ENCODE assay signal across 8 mouse cellular contexts in genomic region chr15:25412761-25413261, GRCm38 (mm10). TPM values are rescaled to one million over a fixed set of nuclear protein-coding genes. Genes with fewer than 3 reads are reported as not detected.
DNase-seq lines count a peak whose midpoint lies in the region; ATAC-seq lines count a peak whose summit lies in the region.

No protein-coding gene starts in this region.

- peak overlapping the region; percentile 94 for H3K9ac ChIP-seq in kidney, embryonic 14.5 days (ENCODE audit: low read depth, low read length)
- peak overlapping the region; percentile 100 for H3K9ac ChIP-seq in forebrain, embryonic 14.5 days (ENCODE audit: low read length)

- peak overlapping the region; percentile 79 for H3K4me2 ChIP-seq in kidney, embryonic 14.5 days (replicated peaks; ENCODE audit: low read depth, low read length)
- peak overlapping the region; percentile 61 for H3K4me2 ChIP-seq in forebrain, embryonic 14.5 days (ENCODE audit: low read length)

- no peaks in the 10 kb centered on the region for H3K27me3 ChIP-seq in kidney, embryonic 14.5 days (ENCODE audit: control insufficient read depth, insufficient read depth, low read length)
- H3K27me3 ChIP-seq in forebrain, embryonic 14.5 days (replicated peaks; ENCODE audit: control insufficient read depth, insufficient read depth, low read length): no peaks in the 10 kb centered on the region

- H3K36me3 ChIP-seq in kidney, embryonic 14.5 days (ENCODE audit: control insufficient read depth, insufficient read depth, low read length): no peaks in the 10 kb centered on the region
- H3K36me3 ChIP-seq in forebrain, embryonic 14.5 days (ENCODE audit: control insufficient read depth, insufficient read depth, low read length): peaks cover 10% of the 10 kb centered on the region

- H3K4me3 ChIP-seq in kidney, embryonic 14.5 days (ENCODE audit: low read length): peak overlapping the region; percentile 84
- peak overlapping the region; percentile 99 for H3K4me3 ChIP-seq in forebrain, embryonic 14.5 days (ENCODE audit: low read depth, low read length)

- peaks cover 2% of the 10 kb centered on the region; the same call in 1 of the 2 replicates for H3K4me1 ChIP-seq in kidney, embryonic 14.5 days (ENCODE audit: control insufficient read depth, insufficient read depth, low read length)
- H3K4me1 ChIP-seq in forebrain, embryonic 14.5 days (ENCODE audit: control insufficient read depth, insufficient read depth, low read length): peaks cover 31% of the 10 kb centered on the region

- peak overlapping the region; percentile 92 for H3K27ac ChIP-seq in kidney, embryonic 14.5 days (ENCODE audit: low read depth, low read length)
- H3K27ac ChIP-seq in forebrain, embryonic 14.5 days (ENCODE audit: low read depth, low read length): peak overlapping the region; percentile 100

- ATAC-seq in kidney, embryonic 14.5 days (ENCODE audit: low FRiP score, low TSS enrichment): peak; percentile 51
- peak; percentile 24 for ATAC-seq in forebrain, embryonic 14.5 days

- DNase-seq in kidney, adult 9 months: no peak
- peak; percentile 7 for DNase-seq in T-cell, adult 2 months (ENCODE audit: low spot score)
- peak; percentile 72 for DNase-seq in forebrain, embryonic 14.5 days (ENCODE audit: low spot score)
- DNase-seq in kidney, postnatal 10 days: peak; percentile 39
- DNase-seq in lung, postnatal 4 days: peak; percentile 18 to 38
- DNase-seq in right cerebral cortex, postnatal 14 days: peak; percentile 48
- DNase-seq in gastrocnemius, adult 18-20 months (ENCODE audit: low spot score): no peak

- no peaks in the 10 kb centered on the region for H3K9me3 ChIP-seq in kidney, embryonic 14.5 days (ENCODE audit: control insufficient read depth, low read length)
- no peaks in the 10 kb centered on the region for H3K9me3 ChIP-seq in forebrain, embryonic 14.5 days (replicated peaks; ENCODE audit: control insufficient read depth, low read length)

- under 1% methylated on average over 35 of the region's 35 CpGs for WGBS in kidney, embryonic 14.5 days
- 0% methylated on average over 28 of the region's 35 CpGs for WGBS in forebrain, embryonic 14.5 days

RNA-seq across cellular contexts. Expression of gene Basp1, which starts 0.8 kb away (rescaled TPM):
- polyA plus RNA-seq in kidney, embryonic 14.5 days (2014; fragmentation: Nextera tagmentation; extraction: Ambion mirVana): 23.4 and 46.8 TPM in 2 replicates
- 154 and 164 TPM in 2 replicates for polyA plus RNA-seq in forebrain, embryonic 14.5 days (2014; fragmentation: Nextera tagmentation; extraction: Ambion mirVana)
- total RNA-seq in gastrocnemius, adult 18-20 months (2021): 1 to 10 TPM in 1 of 2 experiments, under 1 TPM in 1; 0.71 to 1.9 TPM

Comparison
In these comparisons a context has a peak if more than half of its experiments do, and no peak if none do; other contexts are left out.
1. DNase-seq: peak in T-cell, adult 2 months (single experiment), forebrain, embryonic 14.5 days (single experiment), kidney, postnatal 10 days (single experiment), lung, postnatal 4 days (2 of 2) and right cerebral cortex, postnatal 14 days (single experiment); none in kidney, adult 9 months (single experiment) and gastrocnemius, adult 18-20 months (single experiment).